Mouse (Mus musculus) heart, embryonic 10.5 days (tissue): ENCODE measurements around the gene Adtrp. TPM values are rescaled to one million over a fixed set of nuclear protein-coding genes. Genes with fewer than 3 reads are reported as not detected.

ENCODE experiments used
- polyA plus RNA-seq: library from polyadenylated mRNA; unstranded; fragments of >200 nt; fragmentation: Nextera tagmentation; extraction: Ambion mirVana; gene quantifications from 2 replicates; pipeline ENCODE4 v1.2.1, GENCODE M21; 2016

The Adtrp gene
- polyA plus RNA-seq, 1 experiment from 2014 or later = 0.60 TPM

Other genes starting within 250 kb of the Adtrp start
- 11.5 and 15.5 TPM in 2 replicates for gene Tmem170b, start 241.8 kb downstream of the Adtrp start, polyA plus RNA-seq
- 7.5 and 8.2 TPM in 2 replicates for gene Hivep1, start 204.3 kb upstream of the Adtrp start, polyA plus RNA-seq